Comparison of ENCODE assay signal across 16 mouse cellular contexts in the genomic region with DNA sequence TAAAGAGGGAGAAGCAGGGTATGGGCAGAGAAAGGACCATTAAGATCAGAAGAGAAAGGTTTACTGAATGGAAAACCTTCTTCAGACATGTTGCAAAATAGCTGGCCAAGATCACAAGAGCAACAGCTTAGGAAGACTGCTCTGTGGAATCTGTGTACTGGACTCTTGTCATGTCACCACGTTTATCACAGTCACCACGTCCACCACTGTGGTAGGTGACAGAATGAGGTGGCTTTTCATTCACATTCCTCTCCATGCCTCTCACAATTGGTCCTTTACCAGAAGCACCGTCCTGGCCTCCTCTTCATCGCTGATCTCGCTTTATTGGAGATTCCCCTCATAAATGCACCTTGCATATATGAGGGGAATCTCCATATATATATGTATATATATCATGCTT.
"Had no signal": no experiment of that assay in that cellular context is flagged by ENCODE, and none has a peak within 500 bp of the region (broad histone marks: within the 10 kb centered on the region; RNA-seq: fewer than 3 reads in every experiment).

No protein-coding gene starts in this region.

- H3K4me3 ChIP-seq: lung, embryonic 15.5 days; megakaryocyte, embryonic 14.5 days; midbrain, embryonic 13.5 days; midbrain, embryonic 15.5 days; neural tube, embryonic 12.5 days; stomach, embryonic 15.5 days had no signal

- H3K27me3 ChIP-seq: lung, embryonic 15.5 days; midbrain, embryonic 13.5 days; midbrain, embryonic 15.5 days; neural tube, embryonic 12.5 days; stomach, embryonic 15.5 days had no signal

- H3K4me2 ChIP-seq: lung, embryonic 15.5 days; midbrain, embryonic 11.5 days; midbrain, embryonic 13.5 days; midbrain, embryonic 15.5 days; neural tube, embryonic 12.5 days; stomach, embryonic 15.5 days had no signal

- ATAC-seq: lung, postnatal 0 days; midbrain, embryonic 13.5 days; midbrain, embryonic 15.5 days had no signal

- H3K36me3 ChIP-seq: lung, embryonic 15.5 days; midbrain, embryonic 13.5 days; midbrain, embryonic 15.5 days; neural tube, embryonic 12.5 days; stomach, embryonic 15.5 days had no signal

- H3K27ac ChIP-seq: lung, embryonic 15.5 days; macrophage; midbrain, embryonic 13.5 days; midbrain, embryonic 15.5 days; neural tube, embryonic 12.5 days; stomach, embryonic 15.5 days; stomach, postnatal 0 days had no signal

- H3K9me3 ChIP-seq: lung, embryonic 15.5 days; megakaryocyte, embryonic 14.5 days; midbrain, embryonic 13.5 days; midbrain, embryonic 15.5 days; neural tube, embryonic 12.5 days; stomach, embryonic 15.5 days had no signal

- H3K4me1 ChIP-seq: lung, embryonic 15.5 days; midbrain, embryonic 13.5 days; midbrain, embryonic 15.5 days; neural tube, embryonic 12.5 days; stomach, embryonic 15.5 days had no signal

- H3K9ac ChIP-seq: lung, embryonic 15.5 days; midbrain, embryonic 13.5 days; midbrain, embryonic 15.5 days; neural tube, embryonic 12.5 days; stomach, embryonic 15.5 days had no signal

- DNase-seq: lung, postnatal 14 days; lung, postnatal 36 days; right cerebral cortex, postnatal 14 days; thymus, adult 2 months; thymus, postnatal 25 days; thymus, postnatal 4 days had no signal
